Mouse (Mus musculus) CH12.LX (cell line): ENCODE measurements around the gene Tmem62. TPM values are rescaled to one million over a fixed set of nuclear protein-coding genes. Genes with fewer than 3 reads are reported as not detected.
A peak's percentile ranks its signal among the peaks of the same experiment; 100 is the strongest.

Experiments used
- DNase-seq: peaks from one replicate; pipeline ENCODE4 v3.0.0-alpha.2; 2013; ENCODE audit errors: extremely low read depth
- H3K27ac ChIP-seq: 2 replicates; pipeline ENCODE4 v1.5.1; 2012; ENCODE audit warnings: low read depth, mild to moderate bottlenecking, control low read depth, moderate library complexity; ENCODE audit not compliant: insufficient read depth
- H3K27me3 ChIP-seq: replicated peaks from 2 replicates; pipeline ENCODE3; 2012; ENCODE audit warnings: inconsistent platforms
- H3K36me3 ChIP-seq, 2 experiments: replicated peaks in 1 of 2; 2 replicates each; pipeline versions ENCODE3 to v1.6.1; 2012; ENCODE audit warnings: inconsistent platforms in 1 of 2, low read length in 1 of 2, mild to moderate bottlenecking in 1 of 2, mixed read lengths in 1 of 2, moderate library complexity in 1 of 2; ENCODE audit not compliant: control insufficient read depth in 1 of 2, insufficient read depth in 1 of 2
- H3K4me1 ChIP-seq, 2 experiments: 2 replicates each; pipeline ENCODE4 v1.6.1; 2012; ENCODE audit warnings: inconsistent platforms in 1 of 2, moderate library complexity in 1 of 2; ENCODE audit not compliant: insufficient read depth in 2 of 2, control insufficient read depth in 1 of 2
- H3K4me2 ChIP-seq: 2 replicates; pipeline ENCODE4 v1.6.1; 2012; ENCODE audit warnings: low read depth, mild to moderate bottlenecking, control low read depth; ENCODE audit not compliant: poor library complexity, insufficient read depth, severe bottlenecking
- H3K4me3 ChIP-seq, 3 experiments: fragments of 150-350 bp in 1 of 3; sonication (generic) in 1 of 3; replicated peaks in 1 of 3; 2 replicates each; pipeline versions ENCODE3 to v1.5.1; 2011 to 2012; ENCODE audit warnings: low read depth in 2 of 3, low read length in 2 of 3, mild to moderate bottlenecking in 2 of 3, moderate library complexity in 2 of 3, control low read depth in 1 of 3, improper control_type of control experiment in 1 of 3, inconsistent platforms in 1 of 3, mixed read lengths in 1 of 3; ENCODE audit not compliant: poor library complexity in 1 of 3
- H3K79me2 ChIP-seq: replicated peaks from 2 replicates; pipeline ENCODE4 v1.6.1; 2012; ENCODE audit warnings: mild to moderate bottlenecking, moderate library complexity; ENCODE audit not compliant: control insufficient read depth, poor library complexity, insufficient read depth, severe bottlenecking; ENCODE audit errors: extremely low read depth
- H3K9ac ChIP-seq: 2 replicates; pipeline ENCODE4 v1.6.1; 2012; ENCODE audit warnings: low read depth, mild to moderate bottlenecking, control low read depth, moderate library complexity; ENCODE audit not compliant: insufficient read depth
- H3K9me3 ChIP-seq: replicated peaks from 2 replicates; pipeline ENCODE3; 2012; ENCODE audit warnings: low read length, inconsistent platforms, mixed read lengths
- CHD1 ChIP-seq: IDR thresholded peaks from 2 replicates; pipeline ENCODE4 v1.6.1; 2012; ENCODE audit warnings: low read depth, low read length, improper control_type of control experiment, inconsistent platforms
- E2F4 ChIP-seq: IDR thresholded peaks from 2 replicates; pipeline ENCODE4 v1.6.1; 2011; ENCODE audit warnings: low read depth, low read length, improper control_type of control experiment; ENCODE audit not compliant: insufficient replicate concordance
- GABPA ChIP-seq: IDR thresholded peaks from 2 replicates; pipeline ENCODE4 v1.6.1; 2012; ENCODE audit warnings: low read depth, low read length, improper control_type of control experiment, inconsistent platforms; ENCODE audit not compliant: insufficient replicate concordance
- HCFC1 ChIP-seq: IDR thresholded peaks from 2 replicates; pipeline ENCODE4 v1.6.1; 2012; ENCODE audit warnings: low read depth, mild to moderate bottlenecking, inconsistent platforms, low read length, improper control_type of control experiment
- IRF4 ChIP-seq: IDR thresholded peaks from 2 replicates; pipeline ENCODE4 v1.6.1; 2014; ENCODE audit warnings: low read depth, mild to moderate bottlenecking, inconsistent platforms, low read length, improper control_type of control experiment
- MAFK ChIP-seq: IDR thresholded peaks from 2 replicates; pipeline ENCODE4 v1.6.1; 2011; ENCODE audit warnings: low read length, improper control_type of control experiment; ENCODE audit not compliant: insufficient replicate concordance
- MEF2A ChIP-seq: IDR thresholded peaks from 2 replicates; pipeline ENCODE4 v1.6.1; 2014; ENCODE audit warnings: low read depth, mild to moderate bottlenecking, inconsistent platforms, low read length, improper control_type of control experiment, borderline replicate concordance
- MXI1 ChIP-seq: IDR thresholded peaks from 2 replicates; pipeline ENCODE4 v1.6.1; 2011; ENCODE audit warnings: mild to moderate bottlenecking, low read depth, low read length, improper control_type of control experiment
- MYC ChIP-seq: IDR thresholded peaks from 2 replicates; pipeline ENCODE4 v1.6.1; 2011; ENCODE audit warnings: low read depth, mild to moderate bottlenecking, improper control_type of control experiment, low read length
- NRF1 ChIP-seq: IDR thresholded peaks from 2 replicates; pipeline ENCODE4 v1.6.1; 2014; ENCODE audit warnings: low read depth, mild to moderate bottlenecking, inconsistent platforms, low read length, improper control_type of control experiment, moderate library complexity
- PAX5 ChIP-seq: IDR thresholded peaks from 2 replicates; pipeline ENCODE4 v1.6.1; 2012; ENCODE audit warnings: low read length, inconsistent platforms, mixed read lengths
- RAD21 ChIP-seq: IDR thresholded peaks from 2 replicates; pipeline ENCODE4 v1.6.1; 2011; ENCODE audit warnings: low read depth, mild to moderate bottlenecking, low read length, improper control_type of control experiment, moderate library complexity
- RCOR1 ChIP-seq: conservative IDR thresholded peaks from 2 replicates; pipeline ENCODE4 v1.6.1; 2012; ENCODE audit warnings: low read depth, mild to moderate bottlenecking, inconsistent platforms, low read length, improper control_type of control experiment
- TCF12 ChIP-seq: IDR thresholded peaks from 2 replicates; pipeline ENCODE4 v1.6.1; 2014; ENCODE audit warnings: low read depth, mild to moderate bottlenecking, inconsistent platforms, low read length, improper control_type of control experiment
- USF2 ChIP-seq: conservative IDR thresholded peaks from 2 replicates; pipeline ENCODE4 v1.6.1; 2011; ENCODE audit warnings: low read depth, low read length, improper control_type of control experiment
- ZNF384 ChIP-seq: IDR thresholded peaks from 2 replicates; pipeline ENCODE4 v1.6.1; 2012; ENCODE audit warnings: low read depth, low read length, improper control_type of control experiment, inconsistent platforms
- dilution Hi-C: fragments of 300-500 bp; cut with MboI; formaldehyde crosslinking; loops from 2 replicates; pipeline ENCODE4 v1.14.3; 2020; ENCODE audit warnings: low sequenced_read_pairs; ENCODE audit not compliant: extremely low pct_unique_long_range_greater_than_20kb, extremely low pct_ligation_motif_present
- in situ Hi-C: fragments of 300-500 bp; cut with MboI; formaldehyde crosslinking; loops from 3 replicates; pipeline ENCODE4 v1.14.3; 2019; ENCODE audit warnings: low sequenced_read_pairs, low pct_ligation_motif_present, low pct_unique_long_range_greater_than_20kb, mixed read lengths
- polyA plus RNA-seq: library from polyadenylated mRNA; unstranded; fragments of >175 nt; gene quantifications from 2 replicates; pipeline ENCODE4 v1.2.1, GENCODE M21; 2012; ENCODE audit warnings: low read depth; ENCODE audit not compliant: insufficient read length
- total RNA-seq, 2 experiments: library from RNA; depleted of rRNA; stranded (reverse); fragments of 300-350 nt in 1 of 2; fragments of >200 nt in 1 of 2; gene quantifications; 2 replicates each; pipeline ENCODE4 v1.2.3; 2012 to 2014

The Tmem62 gene
- total and polyA plus RNA-seq, 3 experiments, result 4.9 to 5.3 (median 5.2) TPM

GRCm38 (mm10) chr2:121012676-121013075 lies 35.9 kb downstream of the Tmem62 start:
- Histone ChIP-seq H3K4me2 (no peak overlapping the region), H3K9me3 (peaks cover 6% of the 10 kb centered on the region), H3K27ac (no peak overlapping the region), H3K4me3 (no peak overlapping the region), H3K36me3 (peaks cover 28 to 63% of the 10 kb centered on the region in 2 experiments), H3K79me2 (0 out of 2 replicates have a peak, but pooled peaks cover 2% of the 10 kb centered on the region), H3K4me1 (peaks cover 2 to 25% of the 10 kb centered on the region in 2 experiments; a peak in 2 of 4 replicates), H3K9ac (no peak overlapping the region), H3K27me3 (no peaks in the 10 kb centered on the region)
- TF ChIP-seq CHD1 (no peak), MEF2A (no peak), RAD21 (no peak), RCOR1 (no peak)
- dilution Hi-C loops (no loop called here), in situ Hi-C loops (no loop called here)
- no peak for DNase-seq

DNA sequence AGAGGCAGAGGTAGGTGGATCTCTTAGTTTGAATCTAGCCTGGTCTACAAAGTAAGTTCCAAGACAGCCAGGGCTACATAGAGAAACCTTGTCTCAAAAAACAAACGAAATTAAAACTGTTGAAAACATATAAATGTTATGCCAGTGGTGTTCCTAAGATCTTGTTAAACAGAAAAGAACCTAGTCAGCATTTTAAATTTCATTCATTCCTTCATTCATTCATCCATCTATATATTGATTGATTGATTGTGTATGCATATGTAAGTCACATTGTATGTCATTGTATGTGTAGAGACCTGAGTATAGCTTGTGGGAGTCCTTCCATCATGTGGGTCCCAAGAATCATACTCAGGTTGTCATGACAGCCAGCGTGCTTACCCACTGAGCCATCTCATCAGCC lies 38.7 kb downstream of the Tmem62 start:
- in situ Hi-C loops, result no loop called here
- dilution Hi-C loops, result no loop called here
- H3K9me3 ChIP-seq, result peaks cover 9% of the 10 kb centered on the region
- H3K4me2 ChIP-seq, result no peak overlapping the region
- H3K9ac ChIP-seq, result no peak overlapping the region
- no peak overlapping the region for H3K27ac ChIP-seq
- H3K36me3 ChIP-seq, result peaks cover 32 to 62% of the 10 kb centered on the region in 2 experiments
- H3K79me2 ChIP-seq, result no peaks in the 10 kb centered on the region
- no peak for DNase-seq
- no peak for TF ChIP-seq E2F4
- TF ChIP-seq MEF2A, result no peak
- TF ChIP-seq MAFK, result peak; percentile 64; the same call in 1 of the 2 replicates
- no peak for TF ChIP-seq USF2
- H3K4me1 ChIP-seq, result peaks cover 0 to 12% of the 10 kb centered on the region in 2 experiments; a peak in 1 of 4 replicates
- H3K4me3 ChIP-seq, result no peak overlapping the region
- H3K27me3 ChIP-seq, result no peaks in the 10 kb centered on the region

GRCm38 (mm10) chr2:121016226-121016625 lies 39.4 kb downstream of the Tmem62 start:
- H3K79me2 ChIP-seq, result no peaks in the 10 kb centered on the region
- peaks cover 0 to 12% of the 10 kb centered on the region in 2 experiments; a peak in 1 of 4 replicates for H3K4me1 ChIP-seq
- no peaks in the 10 kb centered on the region for H3K27me3 ChIP-seq
- no peak for TF ChIP-seq IRF4
- no peak for TF ChIP-seq ZNF384
- TF ChIP-seq RAD21, result no peak
- no peak for TF ChIP-seq HCFC1
- no peak for TF ChIP-seq GABPA
- no peak for TF ChIP-seq NRF1
- TF ChIP-seq MXI1, result no peak
- no peak for TF ChIP-seq PAX5
- TF ChIP-seq CHD1, result no peak
- TF ChIP-seq MAFK, result no peak
- no peak for TF ChIP-seq MYC
- TF ChIP-seq TCF12, result no peak
- TF ChIP-seq E2F4, result no peak
- TF ChIP-seq, all 38 proteins: peak for 0
- Histone ChIP-seq H3K4me2 (no peak overlapping the region), H3K9ac (no peak overlapping the region), H3K4me3 (no peak overlapping the region), H3K9me3 (peaks cover 9% of the 10 kb centered on the region), H3K27ac (no peak overlapping the region), H3K36me3 (peaks cover 30 to 56% of the 10 kb centered on the region in 2 experiments)
- no peak for DNase-seq
- dilution Hi-C loops, result no loop called here
- in situ Hi-C loops, result no loop called here
